Mouse (Mus musculus): ENCODE results near the gene Coa6. TPM values are rescaled to one million over a fixed set of nuclear protein-coding genes. Genes with fewer than 3 reads are reported as not detected.
A peak's percentile ranks its signal among the peaks of the same experiment; 100 is the strongest.

The Coa6 gene
- polyA plus RNA-seq, 1 experiment from 2014 or later, result 58.7 TPM

GRCm38 (mm10) chr8:126433827-126434226, 11.5 kb downstream of the Coa6 start:
- H3K4me3 ChIP-seq (ENCODE audit: low read depth, low read length), result no peak overlapping the region
- H3K4me2 ChIP-seq, result no peak overlapping the region
- H3K9ac ChIP-seq (ENCODE audit: low read depth, low read length), result no peak overlapping the region
- no peak overlapping the region for H3K27ac ChIP-seq (ENCODE audit: low read depth, low read length)
- ATAC-seq (replicated peaks; ENCODE audit: insufficient number of reproducible peaks, low FRiP score, low TSS enrichment), result no peak
- no peaks in the 10 kb centered on the region for H3K9me3 ChIP-seq (replicated peaks; ENCODE audit: control insufficient read depth, low read length)
- no peaks in the 10 kb centered on the region for H3K4me1 ChIP-seq (ENCODE audit: control insufficient read depth, insufficient read depth, low read length)
- H3K36me3 ChIP-seq (ENCODE audit: control insufficient read depth, insufficient read depth, low read length), result peaks cover 16% of the 10 kb centered on the region
- no peaks in the 10 kb centered on the region for H3K27me3 ChIP-seq (ENCODE audit: control insufficient read depth, insufficient read depth, low read length)
- 72% methylated on average over 7 of the region's 7 CpGs for WGBS (ENCODE audit: insufficient replicate concordance)

DNA sequence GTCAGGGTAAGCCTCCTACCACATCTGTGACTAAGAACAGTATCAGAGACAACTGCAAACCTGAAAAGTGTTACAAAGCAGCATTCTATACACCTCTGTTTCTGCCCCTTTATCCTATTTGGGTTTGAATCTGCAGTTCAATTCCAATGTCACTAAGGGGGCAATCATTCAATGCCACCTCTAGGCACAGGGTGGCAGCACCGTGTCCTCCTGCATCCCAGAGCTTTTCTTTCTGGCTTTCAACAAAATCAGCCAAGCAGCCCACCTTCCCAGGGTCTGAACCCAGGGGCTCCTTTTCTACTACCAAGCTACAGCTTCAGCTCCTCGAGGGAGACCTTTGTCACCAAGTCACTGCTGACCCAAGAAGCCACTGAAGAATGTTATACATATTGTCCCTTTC, 16.6 kb downstream of the Coa6 start:
- Histone ChIP-seq H3K36me3 (ENCODE audit: control insufficient read depth, insufficient read depth, low read length) (peaks cover 13% of the 10 kb centered on the region), H3K9ac (ENCODE audit: low read depth, low read length) (no peak overlapping the region), H3K27ac (ENCODE audit: low read depth, low read length) (no peak overlapping the region), H3K4me3 (ENCODE audit: low read depth, low read length) (no peak overlapping the region), H3K27me3 (ENCODE audit: control insufficient read depth, insufficient read depth, low read length) (no peaks in the 10 kb centered on the region), H3K4me2 (no peak overlapping the region), H3K9me3 (replicated peaks; ENCODE audit: control insufficient read depth, low read length) (no peaks in the 10 kb centered on the region), H3K4me1 (ENCODE audit: control insufficient read depth, insufficient read depth, low read length) (no peaks in the 10 kb centered on the region)
- WGBS (ENCODE audit: insufficient replicate concordance), result 52% methylated on average over 2 of the region's 2 CpGs
- no peak for ATAC-seq (replicated peaks; ENCODE audit: insufficient number of reproducible peaks, low FRiP score, low TSS enrichment)

DNA sequence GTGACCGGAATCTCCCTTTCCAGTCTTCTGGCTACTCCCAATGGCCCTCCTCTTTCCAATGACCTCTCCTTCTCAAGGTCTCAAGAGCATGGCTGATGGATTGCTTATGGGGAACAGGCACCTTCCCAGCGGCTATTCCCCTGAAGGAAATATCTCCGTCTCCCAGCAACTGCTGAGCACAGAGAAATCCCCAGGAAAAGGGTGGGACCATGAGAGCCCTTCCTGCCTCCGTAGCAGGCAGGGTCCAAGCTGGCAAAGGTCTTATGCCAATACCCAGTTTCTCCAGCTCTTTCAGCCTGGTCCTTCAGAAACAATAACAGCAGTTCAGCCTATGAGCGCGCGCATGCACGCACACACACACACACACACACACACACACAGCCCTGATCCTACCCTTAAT, 28.8 kb downstream of the Coa6 start:
- no peak for ATAC-seq (replicated peaks; ENCODE audit: insufficient number of reproducible peaks, low FRiP score, low TSS enrichment)
- no peaks in the 10 kb centered on the region for H3K27me3 ChIP-seq (ENCODE audit: control insufficient read depth, insufficient read depth, low read length)
- H3K4me2 ChIP-seq, result no peak overlapping the region
- no peaks in the 10 kb centered on the region for H3K9me3 ChIP-seq (replicated peaks; ENCODE audit: control insufficient read depth, low read length)
- H3K9ac ChIP-seq (ENCODE audit: low read depth, low read length), result no peak overlapping the region
- H3K4me3 ChIP-seq (ENCODE audit: low read depth, low read length), result no peak overlapping the region
- WGBS (ENCODE audit: insufficient replicate concordance), result 85% methylated on average over 8 of the region's 8 CpGs
- H3K4me1 ChIP-seq (ENCODE audit: control insufficient read depth, insufficient read depth, low read length), result no peaks in the 10 kb centered on the region
- peaks cover 21% of the 10 kb centered on the region for H3K36me3 ChIP-seq (ENCODE audit: control insufficient read depth, insufficient read depth, low read length)
- H3K27ac ChIP-seq (ENCODE audit: low read depth, low read length), result no peak overlapping the region

DNA sequence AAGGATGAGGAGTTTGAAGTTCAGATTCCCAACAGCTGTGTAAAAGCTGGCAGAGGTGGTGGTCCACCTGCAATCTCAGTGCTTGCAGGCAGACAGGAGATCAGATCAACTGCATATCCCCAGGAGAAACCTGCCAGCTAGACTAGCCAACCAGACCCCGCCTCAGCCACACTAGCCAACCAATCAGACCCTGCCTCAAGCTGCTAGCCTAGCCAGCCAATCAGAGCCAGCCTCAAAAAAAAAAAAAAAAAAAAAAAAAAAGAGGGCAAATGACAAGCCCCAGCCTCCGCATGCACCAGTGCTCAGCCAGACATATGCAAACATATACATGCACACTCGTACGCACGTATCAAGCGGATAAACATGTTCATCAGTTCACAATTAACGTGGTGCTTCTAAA, 33.1 kb downstream of the Coa6 start:
- H3K27me3 ChIP-seq (ENCODE audit: control insufficient read depth, insufficient read depth, low read length), result no peaks in the 10 kb centered on the region
- no peak for ATAC-seq (replicated peaks; ENCODE audit: insufficient number of reproducible peaks, low FRiP score, low TSS enrichment)
- no peaks in the 10 kb centered on the region for H3K9me3 ChIP-seq (replicated peaks; ENCODE audit: control insufficient read depth, low read length)
- H3K9ac ChIP-seq (ENCODE audit: low read depth, low read length), result no peak overlapping the region
- no peak overlapping the region for H3K4me2 ChIP-seq
- 77% methylated on average over 7 of the region's 7 CpGs for WGBS (ENCODE audit: insufficient replicate concordance)
- no peak overlapping the region for H3K27ac ChIP-seq (ENCODE audit: low read depth, low read length)
- H3K4me1 ChIP-seq (ENCODE audit: control insufficient read depth, insufficient read depth, low read length), result no peaks in the 10 kb centered on the region
- no peak overlapping the region for H3K4me3 ChIP-seq (ENCODE audit: low read depth, low read length)
- H3K36me3 ChIP-seq (ENCODE audit: control insufficient read depth, insufficient read depth, low read length), result peaks cover 20% of the 10 kb centered on the region

- Histone ChIP-seq H3K4me2 (no peak overlapping the region), H3K9me3 (replicated peaks; ENCODE audit: control insufficient read depth, low read length) (no peaks in the 10 kb centered on the region), H3K36me3 (ENCODE audit: control insufficient read depth, insufficient read depth, low read length) (peaks cover 9% of the 10 kb centered on the region; the same call in 1 of the 2 replicates), H3K4me3 (ENCODE audit: low read depth, low read length) (no peak overlapping the region), H3K9ac (ENCODE audit: low read depth, low read length) (no peak overlapping the region), H3K27ac (ENCODE audit: low read depth, low read length) (no peak overlapping the region), H3K4me1 (ENCODE audit: control insufficient read depth, insufficient read depth, low read length) (no peaks in the 10 kb centered on the region), H3K27me3 (ENCODE audit: control insufficient read depth, insufficient read depth, low read length) (no peaks in the 10 kb centered on the region)
- no peak for ATAC-seq (replicated peaks; ENCODE audit: insufficient number of reproducible peaks, low FRiP score, low TSS enrichment)
- 49% methylated on average over 3 of the region's 3 CpGs for WGBS (ENCODE audit: insufficient replicate concordance)
Observed at GRCm38 (mm10) chr8:126460274-126460673, 38.0 kb downstream of the Coa6 start.

DNA sequence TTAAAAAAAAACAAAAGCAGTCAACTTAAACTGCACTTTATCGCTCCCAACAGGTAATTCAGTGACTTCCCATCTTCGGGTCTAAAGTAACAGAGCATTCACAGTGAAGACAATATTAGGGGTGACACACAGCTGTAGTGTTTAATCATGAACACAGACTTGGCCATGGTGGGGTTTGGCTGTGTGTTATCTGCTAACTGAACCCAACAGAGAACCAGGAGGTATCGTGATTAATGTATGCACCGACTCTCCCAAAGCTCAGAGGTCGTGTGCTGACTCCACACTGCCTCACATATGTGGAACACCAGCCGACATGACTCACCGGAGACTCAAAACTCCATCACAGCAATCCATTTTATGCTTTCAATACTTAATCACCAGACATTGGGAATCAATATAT, 39.4 kb downstream of the Coa6 start:
- Histone ChIP-seq H3K9ac (ENCODE audit: low read depth, low read length) (no peak overlapping the region), H3K27me3 (ENCODE audit: control insufficient read depth, insufficient read depth, low read length) (no peaks in the 10 kb centered on the region), H3K9me3 (replicated peaks; ENCODE audit: control insufficient read depth, low read length) (no peaks in the 10 kb centered on the region), H3K4me2 (no peak overlapping the region), H3K4me3 (ENCODE audit: low read depth, low read length) (no peak overlapping the region), H3K4me1 (ENCODE audit: control insufficient read depth, insufficient read depth, low read length) (no peaks in the 10 kb centered on the region), H3K36me3 (ENCODE audit: control insufficient read depth, insufficient read depth, low read length) (peaks cover 9% of the 10 kb centered on the region; the same call in 1 of the 2 replicates), H3K27ac (ENCODE audit: low read depth, low read length) (no peak overlapping the region)
- WGBS (ENCODE audit: insufficient replicate concordance), result 87% methylated on average over 7 of the region's 7 CpGs
- ATAC-seq (replicated peaks; ENCODE audit: insufficient number of reproducible peaks, low FRiP score, low TSS enrichment), result no peak

DNA sequence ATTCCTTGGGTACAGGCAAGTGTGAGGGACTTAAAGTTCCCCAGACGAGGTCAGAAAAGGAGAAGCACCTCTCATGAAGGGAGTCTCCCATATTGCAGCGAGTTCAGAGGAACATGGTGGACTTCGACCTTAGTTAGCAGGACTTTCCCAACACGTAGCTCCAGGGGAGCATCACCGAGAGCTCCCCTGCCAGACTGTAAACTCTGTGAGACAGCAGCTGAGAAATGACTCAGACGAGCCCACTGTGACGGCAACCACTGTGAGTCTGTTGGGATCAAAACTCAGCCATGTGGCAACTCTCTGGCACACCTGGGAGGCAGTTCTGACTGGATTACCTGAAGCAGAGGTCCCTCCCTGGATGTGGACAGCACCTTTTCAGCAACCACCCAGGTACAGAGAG, 41.8 kb downstream of the Coa6 start:
- peaks cover 5% of the 10 kb centered on the region; the same call in 1 of the 2 replicates for H3K36me3 ChIP-seq (ENCODE audit: control insufficient read depth, insufficient read depth, low read length)
- 79% methylated on average over 7 of the region's 7 CpGs for WGBS (ENCODE audit: insufficient replicate concordance)

GRCm38 (mm10) chr8:126473802-126474298, 51.5 kb downstream of the Coa6 start:
- peaks cover 6% of the 10 kb centered on the region; the same call in 1 of the 2 replicates for H3K27me3 ChIP-seq (ENCODE audit: control insufficient read depth, insufficient read depth, low read length)
- peak overlapping the region; percentile 88 for H3K4me3 ChIP-seq (ENCODE audit: low read depth, low read length)
- 14% methylated on average over 16 of the region's 16 CpGs for WGBS (ENCODE audit: insufficient replicate concordance)
- H3K36me3 ChIP-seq (ENCODE audit: control insufficient read depth, insufficient read depth, low read length), result no peaks in the 10 kb centered on the region
- H3K9ac ChIP-seq (ENCODE audit: low read depth, low read length), result peak overlapping the region; percentile 77
- peaks cover 7% of the 10 kb centered on the region for H3K4me1 ChIP-seq (ENCODE audit: control insufficient read depth, insufficient read depth, low read length)
- no peaks in the 10 kb centered on the region for H3K9me3 ChIP-seq (replicated peaks; ENCODE audit: control insufficient read depth, low read length)
- peak overlapping the region; percentile 91 for H3K4me2 ChIP-seq
- H3K27ac ChIP-seq (ENCODE audit: low read depth, low read length), result peak overlapping the region; percentile 50; the same call in 1 of the 2 replicates
- ATAC-seq (replicated peaks; ENCODE audit: insufficient number of reproducible peaks, low FRiP score, low TSS enrichment), result no peak

More for the DNA sequence above, 41.8 kb downstream of the Coa6 start:
- H3K9me3 ChIP-seq (replicated peaks; ENCODE audit: control insufficient read depth, low read length), result no peaks in the 10 kb centered on the region
- no peak overlapping the region for H3K4me3 ChIP-seq (ENCODE audit: low read depth, low read length)
- H3K27ac ChIP-seq (ENCODE audit: low read depth, low read length), result no peak overlapping the region
- H3K9ac ChIP-seq (ENCODE audit: low read depth, low read length), result no peak overlapping the region
- no peaks in the 10 kb centered on the region for H3K4me1 ChIP-seq (ENCODE audit: control insufficient read depth, insufficient read depth, low read length)
- H3K27me3 ChIP-seq (ENCODE audit: control insufficient read depth, insufficient read depth, low read length), result no peaks in the 10 kb centered on the region
- H3K4me2 ChIP-seq, result no peak overlapping the region
- ATAC-seq (replicated peaks; ENCODE audit: insufficient number of reproducible peaks, low FRiP score, low TSS enrichment), result no peak
